ENCODE assay signal across 8 mouse cellular contexts in genomic region chr2:93035631-93036030, GRCm38 (mm10). TPM values are rescaled to one million over a fixed set of nuclear protein-coding genes. Genes with fewer than 3 reads are reported as not detected.
DNase-seq lines count a peak whose midpoint lies in the region; ATAC-seq lines count a peak whose summit lies in the region.

No protein-coding gene starts in this region.

- no peaks in the 10 kb centered on the region for H3K36me3 ChIP-seq in limb, embryonic 13.5 days

- peak; percentile 18 for DNase-seq in adrenal gland, adult 8-10 months
- no peak for DNase-seq in adrenal gland, adult 18-20 months (ENCODE audit: low spot score in 2 of 2)
- peak; percentile 54 to 57 for DNase-seq in urinary bladder, adult 18-20 months (ENCODE audit: low spot score in 2 of 2)
- DNase-seq in urinary bladder, adult 2 months (ENCODE audit: low spot score): no peak
- peak; percentile 45 to 61 for DNase-seq in urinary bladder, postnatal 36 days (ENCODE audit: low spot score in 2 of 2)
- DNase-seq in cerebellum, adult 8-10 months: no peak
- DNase-seq in left cerebral cortex, adult 11 months (ENCODE audit: low spot score): no peak

- peak overlapping the region; percentile 40 for H3K4me2 ChIP-seq in limb, embryonic 13.5 days (replicated peaks)

- H3K9me3 ChIP-seq in limb, embryonic 13.5 days: no peaks in the 10 kb centered on the region

- peak; percentile 52 for ATAC-seq in limb, embryonic 13.5 days (ENCODE audit: low FRiP score, low read depth)

- no peak overlapping the region for H3K4me3 ChIP-seq in limb, embryonic 13.5 days

- H3K4me1 ChIP-seq in limb, embryonic 13.5 days: peaks cover 79% of the 10 kb centered on the region

- no peaks in the 10 kb centered on the region for H3K27me3 ChIP-seq in limb, embryonic 13.5 days

- peak overlapping the region; percentile 70 for H3K27ac ChIP-seq in limb, embryonic 13.5 days

- H3K9ac ChIP-seq in limb, embryonic 13.5 days: peak overlapping the region; percentile 53

- WGBS in limb, embryonic 13.5 days: 5% methylated on average over 7 of the region's 7 CpGs

RNA-seq across cellular contexts. Expression of gene Prdm11, which starts 10.3 kb away (rescaled TPM):
- 10 to 100 TPM; 49.7 to 97.8 (median 69.9) TPM for total RNA-seq in adrenal gland, adult 8-10 months (2022)
- total RNA-seq in adrenal gland, adult 18-20 months (2021): 10 to 100 TPM; 40.9 to 46.5 TPM
- polyA plus RNA-seq in urinary bladder, adult 2 months (2012; rRNA removed): 4.6 and 5.8 TPM in 2 replicates
- 7.1 and 7.8 TPM in 2 replicates for polyA plus RNA-seq in limb, embryonic 13.5 days (2015; fragmentation: Nextera tagmentation; extraction: Ambion mirVana)

Comparison
In these comparisons a context has a peak if more than half of its experiments do, and no peak if none do; other contexts are left out.
1. DNase-seq: peak in adrenal gland, adult 8-10 months (single experiment), urinary bladder, adult 18-20 months (2 of 2) and urinary bladder, postnatal 36 days (2 of 2); none in adrenal gland, adult 18-20 months (0 of 2), urinary bladder, adult 2 months (single experiment), cerebellum, adult 8-10 months (single experiment) and left cerebral cortex, adult 11 months (single experiment).